Mouse (Mus musculus) embryo, embryonic 11 days (tissue): ENCODE results near the gene Tcf21.

Source experiments
- DNase-seq: peaks from one replicate; pipeline ENCODE4 v3.0.0-alpha.2; 2015

The Tcf21 gene

DNA sequence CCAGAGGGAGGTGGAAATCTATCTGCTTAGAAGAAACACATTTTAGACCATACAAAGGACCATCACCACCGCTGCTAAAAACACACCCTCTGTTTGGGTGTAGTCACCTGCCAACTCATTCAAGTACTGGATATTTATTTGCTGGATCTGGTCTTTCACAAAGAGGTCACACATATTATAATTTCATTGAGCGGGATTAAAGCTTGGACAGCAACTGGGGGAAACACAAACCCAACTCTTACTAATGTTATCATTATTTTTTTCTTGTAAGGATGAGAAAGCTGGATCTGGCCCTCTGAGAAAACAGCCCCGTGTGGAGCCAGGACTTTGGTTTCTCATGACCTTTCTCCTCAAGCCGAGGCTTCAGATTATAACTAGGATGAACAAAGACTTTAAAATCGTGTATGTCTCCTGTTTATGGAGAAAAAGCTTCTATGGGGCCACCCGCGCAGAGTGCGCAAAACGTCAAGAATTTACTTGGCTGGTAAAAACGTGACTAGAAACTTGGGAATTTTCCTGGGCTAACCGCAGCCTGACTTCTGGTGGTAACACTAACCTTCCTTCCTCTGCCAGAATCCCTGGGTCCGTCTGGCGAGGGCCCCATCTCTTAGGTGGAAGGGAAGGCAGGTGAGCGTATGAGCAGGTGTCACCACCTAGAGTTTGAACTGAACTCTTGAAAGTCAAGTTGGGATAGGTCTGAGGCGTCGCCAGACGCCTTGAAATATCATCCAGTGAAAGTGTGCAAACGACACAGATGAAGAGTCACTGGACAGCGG is 4.3 kb downstream of the Tcf21 start:
- no peak for DNase-seq

DNA sequence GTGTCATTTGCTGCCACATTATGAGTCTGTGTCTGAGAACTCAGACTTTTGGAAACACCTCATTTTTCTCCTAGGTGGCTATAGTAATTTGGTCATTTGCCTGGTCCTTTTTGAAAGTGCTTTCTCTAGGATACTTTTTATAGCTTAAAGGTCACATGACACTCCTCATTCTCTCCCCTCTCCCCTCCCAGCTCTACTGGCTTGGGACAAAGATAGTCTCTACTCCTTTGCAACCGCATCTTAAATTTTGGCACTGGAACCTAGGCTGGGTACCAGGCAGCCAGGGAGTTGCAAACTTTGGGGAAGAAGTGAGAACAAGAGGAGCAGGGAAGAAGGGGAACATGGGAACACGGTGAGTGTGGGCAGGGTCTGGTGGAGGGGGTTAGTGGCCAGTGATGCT is 5.2 kb downstream of the Tcf21 start:
- DNase-seq, result no peak

DNA sequence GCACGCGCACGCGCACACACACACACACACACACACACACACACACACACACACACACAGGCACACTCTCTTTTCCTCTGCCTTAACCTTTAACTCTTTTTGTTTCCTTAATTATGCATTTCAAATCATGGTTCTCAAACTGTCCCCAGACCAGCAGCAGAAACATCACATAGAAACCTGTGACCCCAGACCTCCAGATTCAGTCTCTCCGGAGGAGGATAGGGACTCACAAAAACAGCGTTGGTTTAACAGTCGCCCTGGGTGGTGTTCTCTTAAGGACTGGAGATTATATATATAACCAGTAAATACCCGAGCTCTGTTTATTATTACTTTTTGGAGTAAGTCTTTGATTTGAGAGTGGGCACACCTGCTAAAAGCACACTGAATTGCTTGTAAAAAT is 5.7 kb downstream of the Tcf21 start:
- DNase-seq, result no peak

DNA sequence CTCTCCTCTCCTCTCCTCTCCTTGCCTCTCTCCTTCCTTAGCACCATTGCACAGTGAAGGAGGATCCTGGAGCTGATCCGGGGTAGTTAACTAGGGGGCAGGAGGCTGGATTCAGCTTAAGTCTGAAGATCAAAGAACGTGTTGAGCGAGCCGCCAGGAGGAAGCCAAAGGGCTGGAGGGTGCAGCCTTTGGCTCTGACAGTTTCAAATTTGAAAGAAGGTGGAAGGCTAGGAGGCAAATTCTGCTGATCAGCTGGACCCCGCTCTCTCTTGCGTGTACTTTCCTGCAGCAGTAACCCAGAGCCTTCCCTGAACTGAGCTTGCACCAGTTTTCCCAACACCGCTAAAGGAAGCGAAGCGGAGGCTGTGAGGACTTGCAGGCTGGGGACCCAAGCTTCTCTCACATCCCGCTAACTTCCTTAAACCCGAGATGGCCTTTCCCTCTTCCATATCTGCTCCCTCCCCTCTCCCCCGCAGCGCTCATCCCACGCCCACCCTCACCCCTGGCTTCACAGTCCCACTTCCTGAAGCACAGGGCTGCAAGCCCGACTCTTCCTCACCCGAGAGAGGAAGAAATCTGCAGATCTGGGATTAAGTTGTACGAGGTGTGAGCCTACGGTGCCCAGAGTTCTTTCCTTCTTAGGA is 6.5 kb downstream of the Tcf21 start:
- DNase-seq, result peak; percentile 55

DNA sequence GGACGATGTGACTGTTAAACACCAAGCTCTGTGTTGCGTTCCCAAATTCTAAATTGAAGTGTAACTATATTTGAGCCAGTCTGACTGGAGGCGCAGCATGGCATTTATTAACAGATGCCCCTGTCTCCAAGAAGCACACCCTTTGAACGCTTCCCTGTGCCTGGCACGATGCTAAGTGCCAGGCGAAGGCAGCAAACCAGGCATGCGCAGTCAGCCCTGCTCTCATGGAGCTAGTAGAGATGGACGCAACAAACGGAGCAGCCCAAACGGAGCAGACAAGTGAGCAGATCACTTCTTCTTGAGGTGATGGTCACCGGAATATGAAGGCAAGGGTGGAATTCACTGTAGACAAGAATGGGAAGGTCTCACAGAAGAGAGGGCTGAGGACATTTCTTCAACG is 8.1 kb downstream of the Tcf21 start:
- DNase-seq, result peak; percentile 40

DNA sequence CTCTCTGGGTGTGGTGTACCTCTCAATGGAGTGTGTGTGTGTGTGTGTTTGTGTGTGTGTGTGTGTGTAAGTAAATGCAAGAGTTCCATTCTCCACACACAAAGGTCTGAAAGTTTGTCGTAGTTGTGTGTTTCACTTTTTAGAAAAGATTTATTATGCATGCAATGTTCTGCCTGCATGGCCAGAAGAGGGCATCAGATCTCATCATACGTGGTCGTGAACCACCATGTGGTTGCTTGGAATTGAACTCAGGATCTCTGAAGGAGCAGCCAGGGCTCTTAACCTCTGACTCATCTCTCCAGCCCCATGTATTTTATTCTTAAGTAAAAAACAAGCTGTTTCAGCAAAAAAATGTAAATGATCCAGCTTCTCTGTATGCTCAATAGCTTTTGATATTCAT is 37.3 kb downstream of the Tcf21 start:
- DNase-seq, result peak; percentile 26

DNA sequence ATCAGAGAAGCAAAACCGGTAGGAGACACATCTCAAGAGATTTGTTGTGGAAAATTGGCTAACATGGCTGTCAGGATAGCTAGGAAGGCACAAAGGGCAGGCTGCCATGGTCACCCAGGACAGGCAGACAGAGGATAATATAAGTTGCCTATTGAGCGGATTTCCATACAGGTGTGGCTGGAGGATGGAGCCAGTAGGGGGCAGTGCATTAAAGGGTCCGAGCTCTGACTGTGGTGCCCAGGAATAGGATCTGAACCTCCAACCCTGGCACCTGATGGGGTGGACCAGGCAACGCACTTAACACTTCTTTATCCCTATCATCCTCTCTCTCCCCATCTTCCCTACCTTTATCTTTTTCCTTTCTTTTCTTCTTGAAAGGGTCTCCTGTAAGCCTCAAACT is 38.5 kb downstream of the Tcf21 start:
- DNase-seq, result peak; percentile 42

DNA sequence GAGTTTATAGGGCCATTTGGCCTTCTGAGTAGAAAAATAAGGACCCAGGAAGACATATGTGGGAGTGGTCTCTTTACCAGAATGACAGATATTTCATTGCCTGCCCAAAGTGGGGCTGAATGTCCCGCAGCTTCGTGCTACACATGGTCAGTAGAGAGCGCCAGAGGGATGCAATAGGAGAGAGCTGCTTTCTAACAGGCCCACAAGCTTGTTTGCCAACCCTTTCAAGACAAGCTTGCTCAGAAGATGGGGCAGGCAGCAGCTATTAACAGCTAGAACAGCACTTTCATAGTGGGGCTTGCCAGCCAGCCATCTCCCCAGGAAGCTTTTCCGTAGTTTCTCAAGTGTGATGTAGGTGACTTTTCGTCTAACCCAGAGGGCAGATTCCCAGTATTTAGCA is 42.0 kb downstream of the Tcf21 start:
- DNase-seq, result peak; percentile 77

DNA sequence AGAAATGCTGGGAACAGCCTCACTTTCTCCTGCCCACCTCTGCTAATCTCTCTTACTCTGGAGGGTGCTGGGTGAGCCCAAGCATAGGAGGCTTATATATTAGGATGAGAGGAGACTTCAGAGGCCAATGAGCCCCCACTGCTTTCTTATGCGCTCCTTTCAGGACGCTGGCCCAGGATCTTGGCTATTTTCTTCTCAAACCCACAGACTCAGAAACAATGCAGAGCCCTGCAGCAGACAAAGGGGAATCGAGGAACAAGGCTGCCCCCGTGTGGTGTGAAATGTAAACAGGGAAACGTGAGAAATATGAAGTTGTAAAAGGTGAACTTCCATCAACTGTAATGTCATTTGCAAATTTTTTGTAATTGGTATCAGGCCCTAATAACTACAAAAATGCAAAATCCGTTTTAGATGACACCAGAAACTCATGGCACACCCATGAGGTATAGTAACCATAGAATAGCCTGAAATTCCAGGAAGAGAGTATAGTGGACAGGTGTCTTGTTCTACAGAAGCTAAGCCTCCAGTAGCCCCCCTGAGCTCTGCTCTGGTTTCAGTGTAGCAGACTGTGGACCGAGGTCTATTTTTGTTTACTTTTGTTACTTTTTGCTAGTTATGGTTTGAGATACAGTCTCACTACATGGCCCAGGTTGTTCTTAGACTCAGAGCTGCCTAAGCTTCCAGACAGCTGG is 43.8 kb downstream of the Tcf21 start:
- DNase-seq, result peak; percentile 65

DNA sequence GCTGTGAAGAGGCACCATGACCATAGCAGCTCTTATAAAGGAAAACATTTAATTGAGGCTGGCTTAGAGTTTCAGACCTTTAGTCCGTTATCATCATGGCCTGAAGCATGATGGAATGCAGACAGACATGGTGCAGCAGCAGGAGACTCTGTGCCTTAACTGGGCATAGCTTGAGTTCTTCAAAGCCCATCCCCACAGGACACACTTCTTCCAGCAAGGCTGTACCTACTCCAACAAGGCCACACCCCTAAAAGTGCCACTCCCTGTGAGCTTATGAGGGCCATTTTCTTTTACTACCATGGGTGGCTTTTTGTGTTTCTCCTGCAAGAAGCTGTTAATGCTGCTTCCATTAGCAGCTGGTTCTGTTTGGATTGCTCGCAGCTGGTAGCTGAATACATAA is 44.5 kb downstream of the Tcf21 start:
- no peak for DNase-seq

DNA sequence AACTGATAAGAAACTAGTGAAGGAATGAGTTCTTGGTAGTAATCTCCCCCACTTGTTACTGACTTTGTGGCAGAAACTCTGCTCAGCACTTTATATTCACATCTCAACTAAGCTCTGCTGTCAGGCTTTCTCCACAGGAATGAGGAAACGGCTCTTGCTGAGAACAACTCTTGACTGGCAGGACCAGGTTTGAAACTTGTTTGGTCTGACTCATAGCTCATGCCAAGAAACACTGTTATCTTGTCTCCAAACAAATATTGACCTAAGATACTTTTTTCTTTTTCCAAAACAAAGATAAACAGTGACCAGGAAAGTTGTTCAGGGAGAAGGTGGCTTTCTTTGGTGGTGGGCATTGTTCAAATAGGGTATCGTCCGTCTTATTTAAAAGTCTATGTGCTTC is 45.3 kb downstream of the Tcf21 start:
- DNase-seq, result no peak
